In genomic region chr3:100438461-100439002, GRCm38 (mm10) we compare ENCODE assay signal across 1 mouse cellular context.
A peak's percentile ranks its signal among the peaks of the same experiment; 100 is the strongest.
TF ChIP-seq lines count a peak whose summit lies in the region.

No protein-coding gene starts in this region.

TF ChIP-seq in MEL, 35 proteins besides CTCF, POLR2A, EP300 and RAD21 (continued from another document):
- peak; percentile 43; the same call in 1 of the 2 replicates for TF ChIP-seq KAT2A (conservative IDR thresholded peaks at IDR 0.05; ENCODE audit: low read depth, low read length)
- no peak for TF ChIP-seq HCFC1 (IDR thresholded peaks at IDR 0.05; ENCODE audit: low read depth, low read length)
- peak; percentile 68 for TF ChIP-seq BHLHE40 (IDR thresholded peaks at IDR 0.05; ENCODE audit: borderline replicate concordance, low read depth, low read length)
- peak; percentile 29; the same call in 1 of the 2 replicates for TF ChIP-seq GABPA (IDR thresholded peaks at IDR 0.05; ENCODE audit: low read depth, low read length)
- no peak for TF ChIP-seq ELF1 (IDR thresholded peaks at IDR 0.05; ENCODE audit: low read depth, low read length)
